Mouse (Mus musculus): ENCODE data around the gene Gm5565.
A peak's percentile ranks its signal among the peaks of the same experiment; 100 is the strongest.
"Not testable (repeated sequence)": the region's sequence is repeated elsewhere in the genome, so short reads cannot be mapped to it uniquely, and the experiment has no call there.

Gm5565 gene

GRCm38 (mm10) chr5:146160439-146160838 is at the start of gene Gm5565:
Gene Gm5565, minus strand, starts transcription at chr5:146160539.
- not testable (repeated sequence) for DNase-seq (ENCODE audit: low read depth, low spot score)

GRCm38 (mm10) chr5:146205537-146205936 is 45.2 kb upstream of the Gm5565 start:
- no peak for DNase-seq (ENCODE audit: low read depth, low spot score)

- peak; percentile 66 for DNase-seq (ENCODE audit: low read depth, low spot score)
Observed at GRCm38 (mm10) chr5:146203921-146204320, 43.6 kb upstream of the Gm5565 start.

GRCm38 (mm10) chr5:146200580-146200979 is 40.2 kb upstream of the Gm5565 start:
- peak; percentile 36 for DNase-seq (ENCODE audit: low read depth, low spot score)

- DNase-seq (ENCODE audit: low read depth, low spot score), result no peak
Observed at GRCm38 (mm10) chr5:146199540-146199939, 39.2 kb upstream of the Gm5565 start.

- no peak for DNase-seq (ENCODE audit: low read depth, low spot score)
Observed at GRCm38 (mm10) chr5:146199073-146199472, 38.7 kb upstream of the Gm5565 start.

GRCm38 (mm10) chr5:146193360-146193759 is 33.0 kb upstream of the Gm5565 start:
- no peak for DNase-seq (ENCODE audit: low read depth, low spot score)

GRCm38 (mm10) chr5:146190501-146191269 is 30.3 kb upstream of the Gm5565 start:
- DNase-seq (ENCODE audit: low read depth, low spot score), result no peak

- DNase-seq (ENCODE audit: low read depth, low spot score), result no peak
Observed at GRCm38 (mm10) chr5:146190093-146190492, 29.8 kb upstream of the Gm5565 start.

- no peak for DNase-seq (ENCODE audit: low read depth, low spot score)
Observed at GRCm38 (mm10) chr5:146188712-146189111, 28.4 kb upstream of the Gm5565 start.

GRCm38 (mm10) chr5:146188144-146188543 is 27.8 kb upstream of the Gm5565 start:
- no peak for DNase-seq (ENCODE audit: low read depth, low spot score)

- DNase-seq (ENCODE audit: low read depth, low spot score), result not testable (repeated sequence)
Observed at GRCm38 (mm10) chr5:146187441-146187840, 27.1 kb upstream of the Gm5565 start.

- DNase-seq (ENCODE audit: low read depth, low spot score), result not testable (repeated sequence)
Observed at GRCm38 (mm10) chr5:146185204-146185603, 24.9 kb upstream of the Gm5565 start, which contains the start of gene 1700001J03Rik. Gene 1700001J03Rik, minus strand, starts transcription at chr5:146185304.

- DNase-seq (ENCODE audit: low read depth, low spot score), result not testable (repeated sequence)
Observed at GRCm38 (mm10) chr5:146172744-146173143, 12.4 kb upstream of the Gm5565 start.

GRCm38 (mm10) chr5:146170621-146171020 is 10.3 kb upstream of the Gm5565 start, which contains the start of gene Gm6309:
Gene Gm6309, minus strand, starts transcription at chr5:146170721.
- not testable (repeated sequence) for DNase-seq (ENCODE audit: low read depth, low spot score)

- not testable (repeated sequence) for DNase-seq (ENCODE audit: low read depth, low spot score)
Observed at GRCm38 (mm10) chr5:146158326-146158725, 2.0 kb downstream of the Gm5565 start.

GRCm38 (mm10) chr5:146150454-146150853 is 9.9 kb downstream of the Gm5565 start:
- no peak for DNase-seq (ENCODE audit: low read depth, low spot score)

- peak; percentile 46 for DNase-seq (ENCODE audit: low read depth, low spot score)
Observed at GRCm38 (mm10) chr5:146147903-146148302, 12.4 kb downstream of the Gm5565 start.

Measured in 3T3-L1 (cell line).